Mouse (Mus musculus) hindbrain, postnatal 0 days (tissue): ENCODE measurements at regions not wholly inside any gene's neighbourhood (a gene's known extent, or its start where the extent isn't known, plus 50 kb on each side); places are given as distances from the start of the nearest gene placed in this dataset.

ENCODE experiments used
- ATAC-seq: fragments of 200-750 bp; cut with Nextera tagmentation; 2 replicates; pipeline ENCODE4 v1.8.0; 2017; ENCODE audit warnings: mild to moderate bottlenecking, moderate TSS enrichment, moderate library complexity
- DNase-seq: peaks from one replicate; pipeline ENCODE4 v3.0.0-alpha.2; 2015; ENCODE audit warnings: low spot score
- H3K27ac ChIP-seq: fragments of 300-500 bp; sonication (generic); 2 replicates; pipeline ENCODE4 v1.5.1; 2014; ENCODE audit warnings: mild to moderate bottlenecking
- H3K27me3 ChIP-seq: fragments of 300-500 bp; sonication (generic); 2 replicates; pipeline ENCODE4 v1.6.1; 2014; ENCODE audit warnings: low read length, mixed read lengths; ENCODE audit not compliant: insufficient read depth
- H3K36me3 ChIP-seq: fragments of 300-500 bp; sonication (generic); 2 replicates; pipeline ENCODE4 v1.6.1; 2014; ENCODE audit warnings: low read length, mixed read lengths; ENCODE audit not compliant: insufficient read depth
- H3K4me1 ChIP-seq: fragments of 300-500 bp; sonication (generic); 2 replicates; pipeline ENCODE4 v1.6.1; 2014; ENCODE audit warnings: antibody characterized with exemption, low read length, mixed read lengths; ENCODE audit not compliant: insufficient read depth
- H3K4me2 ChIP-seq: fragments of 300-500 bp; sonication (generic); 2 replicates; pipeline ENCODE4 v1.6.1; 2014; ENCODE audit warnings: low read depth, mild to moderate bottlenecking, low read length, moderate library complexity, mixed read lengths
- H3K4me3 ChIP-seq: fragments of 300-500 bp; sonication (generic); 2 replicates; pipeline ENCODE4 v1.5.1; 2014; ENCODE audit warnings: low read length
- H3K9ac ChIP-seq: fragments of 300-500 bp; sonication (generic); replicated peaks from 2 replicates; pipeline ENCODE4 v1.6.1; 2014; ENCODE audit warnings: mild to moderate bottlenecking, low read length, moderate library complexity, mixed read lengths
- H3K9me3 ChIP-seq: fragments of 300-500 bp; sonication (generic); 2 replicates; pipeline ENCODE4 v1.6.1; 2016; ENCODE audit warnings: low read length, mixed read lengths
- CTCF ChIP-seq: IDR thresholded peaks from 2 replicates; pipeline ENCODE4 v1.5.1; 2016; ENCODE audit warnings: antibody characterized with exemption, control low read depth, low read depth
- WGBS: fragments of 180-500 bp; shearing (Covaris S2); extraction: QIAGEN DNeasy Blood & Tissue Kit; methylation state at CpG from one replicate; pipeline ENCODE4 v1.1.7; 2014; 5-methylcytosine and 5-hydroxymethylcytosine counted together

DNA sequence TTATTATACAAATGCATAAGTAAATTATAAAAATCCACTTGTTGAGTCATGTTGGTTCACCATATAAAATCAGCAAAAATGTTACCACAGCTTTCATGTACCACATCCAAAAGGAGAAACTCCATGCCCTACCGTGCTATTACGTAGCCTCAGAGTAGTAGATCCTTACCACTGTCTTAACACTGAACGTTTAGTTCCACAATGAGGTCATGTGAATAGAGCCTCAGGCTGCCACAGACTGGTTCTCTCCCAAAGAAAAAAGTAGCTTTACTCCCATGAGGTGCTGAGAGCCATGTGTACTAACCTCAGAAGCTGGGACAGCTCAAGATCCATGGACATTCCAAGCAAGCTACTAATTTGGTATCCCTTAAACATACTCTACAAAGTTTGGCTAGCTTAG lies 235.4 kb upstream of the Ferd3l start:
- Histone ChIP-seq H3K9ac (no peak overlapping the region), H3K4me3 (no peak overlapping the region), H3K4me1 (no peaks in the 10 kb centered on the region), H3K36me3 (no peaks in the 10 kb centered on the region), H3K9me3 (no peaks in the 10 kb centered on the region), H3K27me3 (no peaks in the 10 kb centered on the region), H3K4me2 (no peak overlapping the region), H3K27ac (no peak overlapping the region)
- no peak for TF ChIP-seq CTCF
- ATAC-seq (no peak), DNase-seq (no peak)
- 87% methylated on average over 3 of the region's 3 CpGs for WGBS

DNA sequence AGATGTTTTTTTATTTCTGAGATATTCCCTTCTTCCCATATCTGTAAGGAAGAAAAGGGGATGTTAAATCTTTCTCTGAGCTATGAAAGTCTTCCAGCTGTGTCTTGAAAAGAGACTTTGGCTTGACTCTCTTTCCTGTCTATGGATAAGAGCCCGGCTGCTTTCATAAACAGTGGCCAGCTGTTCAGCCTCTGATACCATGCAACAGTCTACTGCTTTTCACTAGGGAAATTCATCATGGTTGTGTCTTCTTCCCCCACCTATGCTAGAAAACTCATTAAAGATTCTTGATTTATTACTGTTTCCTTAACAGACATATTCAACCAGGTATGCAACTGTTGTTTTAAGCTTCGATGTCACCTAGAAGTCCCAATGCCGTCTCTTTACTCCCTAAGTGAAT lies 213.8 kb upstream of the Ferd3l start:
- Histone ChIP-seq H3K4me3 (no peak overlapping the region), H3K9ac (no peak overlapping the region), H3K27ac (no peak overlapping the region), H3K9me3 (no peaks in the 10 kb centered on the region), H3K4me1 (no peaks in the 10 kb centered on the region), H3K27me3 (no peaks in the 10 kb centered on the region), H3K36me3 (no peaks in the 10 kb centered on the region), H3K4me2 (no peak overlapping the region)
- TF ChIP-seq CTCF, result no peak
- ATAC-seq, result no peak
- WGBS, result 84% methylated on average over 3 of the region's 3 CpGs
- no peak for DNase-seq

DNA sequence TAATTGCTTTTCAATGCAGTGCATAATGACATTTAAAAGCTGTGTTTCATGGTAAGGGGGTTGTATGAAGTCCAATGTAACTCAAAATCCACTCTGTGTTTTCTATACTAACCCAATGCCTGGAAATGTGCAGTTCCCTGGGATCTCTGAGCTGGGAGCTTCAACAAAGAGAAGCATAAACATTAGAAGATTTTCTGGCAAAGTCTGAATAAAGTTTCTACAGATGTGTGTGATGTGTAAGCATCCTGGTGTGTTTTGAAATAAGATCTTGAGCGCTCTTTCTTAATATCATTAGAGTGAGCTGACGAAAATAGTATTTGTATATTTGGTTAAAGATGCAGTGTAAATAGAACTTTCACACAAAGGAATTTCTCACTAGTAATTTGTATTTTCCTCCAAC lies 212.2 kb upstream of the Ferd3l start:
- H3K4me3 ChIP-seq, result no peak overlapping the region
- no peaks in the 10 kb centered on the region for H3K27me3 ChIP-seq
- no peak for ATAC-seq
- H3K4me2 ChIP-seq, result no peak overlapping the region
- H3K27ac ChIP-seq, result no peak overlapping the region
- H3K9me3 ChIP-seq, result no peaks in the 10 kb centered on the region
- TF ChIP-seq CTCF, result no peak
- no peaks in the 10 kb centered on the region for H3K36me3 ChIP-seq
- no peak overlapping the region for H3K9ac ChIP-seq
- no peak for DNase-seq
- 89% methylated on average over 2 of the region's 2 CpGs for WGBS
- no peaks in the 10 kb centered on the region for H3K4me1 ChIP-seq

DNA sequence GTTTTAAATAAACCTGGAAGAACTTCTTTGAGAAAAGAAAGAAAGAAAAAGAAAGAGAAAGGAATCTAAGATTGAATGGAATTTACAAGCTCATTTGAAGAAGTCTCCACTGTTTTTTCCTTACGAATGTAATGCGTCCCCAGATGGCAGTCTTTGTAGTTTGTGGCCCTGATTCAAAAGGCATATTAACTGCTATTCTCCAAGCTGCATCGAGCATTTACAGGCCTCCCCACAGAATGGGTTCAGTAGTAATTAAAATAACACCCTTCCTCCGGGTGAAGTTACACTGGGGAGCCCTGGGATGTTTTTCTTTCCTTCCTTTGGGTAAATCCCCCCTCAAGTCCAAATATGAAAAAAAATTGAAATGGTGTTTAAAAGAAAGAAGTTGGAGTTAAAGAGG lies 211.2 kb upstream of the Ferd3l start:
- H3K9ac ChIP-seq, result no peak overlapping the region
- no peak overlapping the region for H3K4me2 ChIP-seq
- 29% methylated on average over 4 of the region's 4 CpGs for WGBS
- H3K27ac ChIP-seq, result no peak overlapping the region
- peak; percentile 12 for DNase-seq
- H3K27me3 ChIP-seq, result no peaks in the 10 kb centered on the region
- no peak overlapping the region for H3K4me3 ChIP-seq
- no peak for ATAC-seq
- no peaks in the 10 kb centered on the region for H3K4me1 ChIP-seq
- no peaks in the 10 kb centered on the region for H3K9me3 ChIP-seq
- TF ChIP-seq CTCF, result no peak
- H3K36me3 ChIP-seq, result no peaks in the 10 kb centered on the region

DNA sequence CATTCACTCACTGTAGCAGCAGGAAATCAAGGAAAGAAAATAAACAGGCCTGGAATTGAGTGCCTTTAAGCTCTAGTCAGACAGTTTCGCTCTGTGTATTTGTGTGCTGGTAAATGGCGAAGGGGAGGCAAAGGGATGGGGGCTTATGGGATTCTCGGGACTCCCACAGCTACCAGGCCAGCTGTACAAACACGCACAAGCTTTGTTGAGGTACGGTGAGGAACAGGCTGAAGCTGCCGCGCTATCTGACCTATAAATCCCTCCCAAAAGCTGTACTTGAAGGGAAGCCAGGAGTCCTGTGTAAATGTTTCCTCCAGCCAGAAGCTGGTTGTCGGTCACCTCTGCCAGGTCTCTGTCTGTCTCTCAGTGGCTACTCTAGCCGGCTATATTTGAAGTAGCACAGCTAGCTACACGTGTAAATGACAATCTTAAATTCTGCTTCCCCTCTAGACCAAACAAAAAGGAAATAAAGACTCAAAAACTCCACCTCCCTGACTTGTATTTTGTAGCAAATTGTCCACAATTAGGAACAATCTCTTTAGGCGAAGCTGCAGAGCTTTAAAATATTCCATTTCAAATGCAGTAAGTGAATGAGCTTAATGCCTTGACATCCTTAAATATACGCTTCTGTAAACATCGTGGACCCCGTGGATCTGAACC lies 210.5 kb upstream of the Ferd3l start:
- WGBS, result 31% methylated on average over 14 of the region's 14 CpGs
- H3K27me3 ChIP-seq, result no peaks in the 10 kb centered on the region
- H3K9ac ChIP-seq, result no peak overlapping the region
- no peaks in the 10 kb centered on the region for H3K36me3 ChIP-seq
- H3K4me3 ChIP-seq, result 0 out of 2 replicates have a peak overlapping the region, but pooled peaks have one; percentile 15
- no peak for TF ChIP-seq CTCF
- H3K27ac ChIP-seq, result no peak overlapping the region
- ATAC-seq, result 0 out of 2 replicates have a peak, but pooled peaks have one; percentile 24
- no peaks in the 10 kb centered on the region for H3K4me1 ChIP-seq
- peak; percentile 47 for DNase-seq
- H3K4me2 ChIP-seq, result peak overlapping the region; percentile 42
- no peaks in the 10 kb centered on the region for H3K9me3 ChIP-seq

DNA sequence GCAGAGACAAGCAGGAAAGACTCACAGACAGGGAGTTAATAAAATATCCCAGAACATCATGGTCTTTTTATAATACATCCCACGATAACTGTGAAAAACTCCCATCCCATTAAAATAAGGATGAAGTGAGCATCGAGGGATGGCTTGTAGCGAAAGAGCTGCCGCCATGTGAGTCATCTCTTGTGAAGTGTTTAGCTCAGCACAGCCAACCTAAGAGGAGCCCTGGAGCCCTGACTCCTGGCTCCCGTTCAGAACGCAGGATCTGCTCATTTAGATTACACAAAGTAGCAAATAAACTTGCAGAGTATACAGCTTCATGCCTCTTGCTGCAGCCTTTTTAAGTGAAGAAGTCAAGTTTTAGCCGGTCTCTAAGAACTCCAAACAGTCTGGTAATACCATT lies 209.2 kb upstream of the Ferd3l start:
- peak; percentile 12 for DNase-seq
- Histone ChIP-seq H3K27ac (no peak overlapping the region), H3K9me3 (no peaks in the 10 kb centered on the region), H3K36me3 (no peaks in the 10 kb centered on the region), H3K4me1 (no peaks in the 10 kb centered on the region), H3K27me3 (no peaks in the 10 kb centered on the region), H3K9ac (no peak overlapping the region), H3K4me2 (no peak overlapping the region), H3K4me3 (no peak overlapping the region)
- no peak for TF ChIP-seq CTCF
- no peak for ATAC-seq
- 71% methylated on average over 7 of the region's 7 CpGs for WGBS

DNA sequence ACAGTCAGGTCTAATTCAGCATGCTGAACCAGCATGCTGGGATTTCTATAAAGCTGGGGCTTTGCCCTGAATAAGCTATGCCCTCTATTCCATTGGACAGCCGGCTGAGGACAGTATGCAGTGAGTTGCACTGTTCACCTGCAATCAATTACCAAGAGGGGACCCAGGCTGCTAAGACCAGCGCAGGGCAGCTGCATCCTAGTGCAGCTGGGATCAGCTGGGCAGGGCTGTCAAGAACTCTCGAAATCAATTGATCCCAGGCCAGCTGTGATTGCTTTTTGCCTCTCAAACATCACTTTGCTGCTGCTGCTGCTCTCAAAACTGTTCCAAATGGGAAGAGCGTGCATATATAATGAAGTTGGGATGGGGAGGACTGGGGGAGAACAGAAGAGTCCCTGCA lies 196.3 kb upstream of the Ferd3l start:
- Histone ChIP-seq H3K9me3 (no peaks in the 10 kb centered on the region), H3K36me3 (no peaks in the 10 kb centered on the region), H3K27ac (no peak overlapping the region), H3K27me3 (no peaks in the 10 kb centered on the region), H3K4me3 (no peak overlapping the region), H3K9ac (no peak overlapping the region), H3K4me1 (no peaks in the 10 kb centered on the region), H3K4me2 (no peak overlapping the region)
- 46% methylated on average over 4 of the region's 4 CpGs for WGBS
- ATAC-seq (no peak), DNase-seq (no peak)
- no peak for TF ChIP-seq CTCF
